Mouse (Mus musculus) CD4-positive, CD25-positive, alpha-beta regulatory T cell, adult 4 months (primary cell): ENCODE measurements around the gene Gm7982. TPM values are rescaled to one million over a fixed set of nuclear protein-coding genes. Genes with fewer than 3 reads are reported as not detected.
"Not testable (repeated sequence)": the region's sequence is repeated elsewhere in the genome, so short reads cannot be mapped to it uniquely, and the experiment has no call there.

Experiments
- ATAC-seq: one replicate; pipeline ENCODE4 v1.8.0; 2017
- polyA plus RNA-seq, 2 experiments: library from polyadenylated mRNA; unstranded; fragments of 100-300 nt; shearing (Covaris generic); gene quantifications; one replicate each; pipeline ENCODE4 v1.2.1; 2017

Gm7982 gene
- not detected for polyA plus RNA-seq

- ATAC-seq, result not testable (repeated sequence)
Observed at GRCm38 (mm10) chr5:95741714-95742113, at the start of gene Gm7982. Gene Gm7982, plus strand, starts transcription at chr5:95742014.

GRCm38 (mm10) chr5:95736073-95736472, 5.7 kb upstream of the Gm7982 start, which contains the start of gene Gm7978:
Gene Gm7978, minus strand, starts transcription at chr5:95736173.
- ATAC-seq, result not testable (repeated sequence)

DNA sequence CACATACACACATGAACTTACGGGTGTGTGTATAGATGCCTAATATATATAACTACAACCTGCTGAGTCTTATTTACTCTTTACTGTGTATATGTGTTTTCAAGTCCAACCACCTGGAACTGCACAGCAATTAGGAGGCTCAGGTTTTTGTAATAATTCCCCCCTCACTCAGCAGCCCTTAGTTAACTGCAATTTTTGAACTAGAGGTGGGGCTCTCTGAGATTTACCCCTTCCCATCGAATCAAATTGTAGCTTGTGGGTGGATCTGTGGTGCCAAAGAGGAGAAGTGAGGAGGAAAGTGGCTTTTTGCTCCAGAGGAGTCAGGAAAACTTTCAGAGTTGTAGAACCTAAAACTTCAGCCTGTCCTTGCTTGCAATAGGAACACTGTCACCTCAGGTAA, 33.9 kb downstream of the Gm7982 start, which contains the start of gene E330014E10Rik:
Gene E330014E10Rik (plus strand): TSS at position 301 of the 400 bp plus-strand sequence.
- ATAC-seq, result not testable (repeated sequence)

Other genes with a start within 250 kb of the Gm7982 start
- under 1 TPM in 1 of 2 experiments, not detected in 1; 0.17 TPM for gene Gm3286, start 231.3 kb upstream of the Gm7982 start, polyA plus RNA-seq
- not detected for gene Gm7971, start 147.1 kb upstream of the Gm7982 start, polyA plus RNA-seq
- not detected for gene Gm7978, start 5.8 kb upstream of the Gm7982 start, polyA plus RNA-seq
- gene E330014E10Rik, start 34.0 kb downstream of the Gm7982 start, polyA plus RNA-seq, result not detected
- gene Cxcl13, start 214.9 kb downstream of the Gm7982 start, polyA plus RNA-seq, result not detected